Mouse (Mus musculus): Measurements from ENCODE around the gene Nmnat1.

The Nmnat1 gene

DNA sequence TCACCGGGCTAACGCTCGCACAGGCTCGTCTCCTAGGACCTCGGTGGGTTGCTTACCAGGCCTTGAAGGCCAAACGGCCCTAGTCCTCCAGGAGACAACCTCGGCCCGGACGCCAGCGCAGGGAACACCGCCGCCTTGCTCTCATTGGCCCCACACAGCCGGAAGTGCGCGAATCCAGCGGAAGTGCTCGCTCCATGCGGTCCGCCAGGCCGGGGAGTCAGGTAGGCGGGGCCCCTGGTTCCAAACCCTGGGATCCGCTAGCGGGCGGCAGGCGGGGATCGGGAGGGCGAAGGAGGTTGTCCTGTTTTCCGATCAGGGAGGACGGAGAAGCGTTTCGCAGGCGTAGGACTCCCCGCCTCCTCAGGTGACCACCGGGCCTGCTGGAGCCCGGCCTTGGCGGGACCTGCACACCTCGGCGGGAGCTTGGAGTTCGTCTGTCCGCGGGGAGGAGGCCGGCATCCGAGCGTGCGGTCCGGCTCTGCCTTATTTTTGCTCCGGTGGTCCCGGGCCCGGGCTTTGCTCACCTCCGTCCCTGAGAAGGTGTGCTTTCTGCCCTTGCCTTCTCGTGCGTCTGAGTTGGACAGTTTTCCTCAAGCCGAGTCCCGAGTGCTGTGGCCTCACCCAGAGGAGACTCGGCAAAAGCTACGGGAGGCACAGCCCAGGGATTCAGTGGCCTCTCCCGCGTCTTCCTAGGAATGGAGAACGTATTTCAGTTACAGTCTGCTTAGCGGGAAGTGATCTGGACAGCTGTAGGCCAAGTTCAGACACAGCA, at the start of gene Nmnat1, which contains the start of gene Lzic:
Gene Nmnat1, minus strand, starts transcription at position 150 of the 772 bp plus-strand sequence.
Gene Lzic, plus strand, starts transcription at position 177 of the 772 bp plus-strand sequence.
- peak; percentile 94 for DNase-seq (ENCODE audit: low spot score)

DNA sequence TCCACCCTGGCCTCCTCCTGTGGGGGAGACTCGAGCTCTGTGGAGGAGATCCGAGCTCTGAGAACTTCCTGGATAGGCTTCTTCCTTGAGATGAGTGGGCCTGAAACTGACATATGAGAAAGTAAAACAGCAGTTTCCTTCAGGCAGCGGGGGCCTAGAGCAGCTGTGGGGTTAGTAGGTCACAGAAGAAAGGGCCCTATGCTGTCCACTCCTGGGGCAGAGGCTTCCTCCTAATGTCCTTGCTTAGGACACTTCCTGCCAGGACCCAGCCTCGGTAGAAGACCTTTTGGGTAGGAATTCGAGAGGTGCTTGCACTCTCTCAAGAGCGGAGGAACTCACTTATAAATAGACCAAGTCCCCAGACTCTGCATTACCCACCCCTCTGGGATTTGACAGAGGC, 44.7 kb upstream of the Nmnat1 start:
- no peak for DNase-seq (ENCODE audit: low spot score)

DNA sequence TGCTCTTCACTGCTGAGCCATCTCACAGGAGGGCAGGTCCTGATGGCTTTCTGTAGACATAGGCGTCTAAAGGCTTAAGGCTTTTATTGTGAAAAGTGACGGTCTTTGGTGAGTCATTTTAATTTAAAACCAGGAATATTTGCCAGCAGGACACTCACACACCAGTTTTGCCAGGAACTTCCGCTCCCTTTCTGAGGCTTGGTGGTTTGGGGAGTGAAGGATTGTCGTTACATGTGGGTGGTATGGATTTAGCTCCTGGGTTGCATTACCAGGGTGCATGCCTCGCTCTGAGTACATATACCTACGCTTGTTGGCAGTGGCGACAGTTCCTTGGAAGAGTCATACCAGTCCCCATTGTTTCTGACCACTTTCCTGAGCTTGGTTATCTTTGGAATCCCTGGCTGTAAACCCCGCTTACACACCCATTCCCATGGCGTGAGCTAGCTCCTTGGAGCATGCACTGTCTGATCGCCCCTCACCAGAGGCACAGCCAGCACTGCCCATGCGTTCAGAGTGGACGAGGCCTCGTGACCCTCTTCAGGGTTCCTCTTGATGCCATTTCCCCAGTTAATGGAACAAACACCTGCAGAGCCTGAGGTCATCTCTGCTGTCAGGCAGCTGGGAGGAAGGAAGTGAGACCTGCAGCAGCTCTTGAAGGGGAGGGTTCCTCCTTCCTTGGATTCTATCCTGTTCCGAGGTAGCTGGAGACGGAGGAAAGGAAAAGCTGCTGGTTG, 42.8 kb upstream of the Nmnat1 start:
- peak; percentile 24 for DNase-seq (ENCODE audit: low spot score)

DNA sequence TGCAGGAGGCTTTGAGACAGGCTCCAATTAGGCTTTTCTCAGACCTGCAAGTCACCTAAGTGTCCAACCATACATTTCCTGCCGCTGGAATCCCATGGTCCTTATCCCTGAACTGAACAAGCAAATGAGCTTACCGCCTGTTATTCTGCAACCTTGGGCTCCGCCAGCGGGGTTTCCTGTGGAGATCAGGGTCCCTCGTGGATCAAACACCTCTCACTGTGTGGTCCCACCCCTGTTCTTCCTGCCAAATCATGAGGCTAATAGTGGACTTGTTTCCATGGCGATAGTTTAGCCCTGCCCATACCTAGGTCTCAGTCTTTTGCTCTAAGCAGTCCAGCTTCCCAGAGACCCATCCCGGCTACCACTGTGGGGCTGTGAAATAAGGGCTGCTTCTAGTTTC, 41.3 kb upstream of the Nmnat1 start:
- DNase-seq (ENCODE audit: low spot score), result no peak

DNA sequence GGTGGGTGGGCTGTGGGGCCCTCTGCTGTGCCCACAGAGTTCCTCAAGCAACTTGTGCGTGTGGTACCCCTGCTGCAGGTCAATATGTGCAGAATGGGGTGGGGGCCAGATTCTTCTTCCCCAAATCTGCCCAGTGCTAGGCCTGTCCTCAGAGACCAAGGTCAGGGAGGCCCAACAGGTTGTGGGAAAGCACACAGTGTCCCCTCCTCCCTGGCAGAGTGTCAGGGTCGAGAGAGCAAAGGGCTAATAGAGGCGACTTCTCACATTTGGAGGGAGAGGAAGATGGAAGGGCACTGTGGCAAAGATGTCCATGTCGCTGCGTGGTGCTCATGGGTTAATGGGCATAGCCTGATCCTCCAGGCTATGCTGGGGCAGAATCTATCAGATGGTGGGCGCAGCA, 40.8 kb upstream of the Nmnat1 start:
- no peak for DNase-seq (ENCODE audit: low spot score)

DNA sequence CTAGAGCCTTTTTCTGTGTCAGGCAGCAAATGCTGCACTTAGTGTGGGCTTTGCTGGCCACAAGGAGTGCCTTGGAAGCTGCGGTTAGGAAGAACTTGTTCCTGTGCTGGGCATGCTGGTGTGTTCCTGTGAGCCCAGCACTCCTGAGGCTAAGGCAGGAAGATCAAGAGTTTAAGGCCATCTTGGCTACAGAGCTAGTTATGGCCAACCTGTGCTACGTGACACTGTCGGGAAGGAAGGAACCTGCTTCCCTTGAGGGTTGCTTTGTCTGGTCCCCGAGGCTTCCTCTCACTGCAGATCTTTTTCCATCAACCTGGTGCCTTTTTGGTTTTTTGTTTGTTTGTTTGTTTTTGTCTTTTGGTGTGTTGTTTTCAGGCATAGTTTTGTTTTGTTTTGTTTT, 40.2 kb upstream of the Nmnat1 start:
- no peak for DNase-seq (ENCODE audit: low spot score)

DNA sequence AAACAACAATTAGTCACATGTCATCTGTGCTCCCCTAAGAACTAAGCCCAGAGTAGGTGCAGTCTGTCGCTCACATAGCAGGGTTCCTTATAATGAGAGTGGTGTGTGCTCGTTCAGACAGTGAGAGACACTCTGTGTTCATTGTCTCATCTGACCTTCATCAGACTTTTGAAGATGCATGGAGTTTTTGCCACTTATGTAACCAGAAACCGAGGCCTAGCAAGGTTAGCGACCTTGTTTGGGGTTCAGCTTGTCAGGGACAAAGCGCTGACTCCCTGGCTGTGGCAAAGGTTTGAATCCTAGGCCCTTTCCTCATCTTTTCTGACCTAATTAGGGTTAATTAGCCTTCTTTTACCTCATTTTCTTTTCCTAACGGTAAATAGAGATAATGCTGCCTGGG, 39.0 kb upstream of the Nmnat1 start:
- no peak for DNase-seq (ENCODE audit: low spot score)

DNA sequence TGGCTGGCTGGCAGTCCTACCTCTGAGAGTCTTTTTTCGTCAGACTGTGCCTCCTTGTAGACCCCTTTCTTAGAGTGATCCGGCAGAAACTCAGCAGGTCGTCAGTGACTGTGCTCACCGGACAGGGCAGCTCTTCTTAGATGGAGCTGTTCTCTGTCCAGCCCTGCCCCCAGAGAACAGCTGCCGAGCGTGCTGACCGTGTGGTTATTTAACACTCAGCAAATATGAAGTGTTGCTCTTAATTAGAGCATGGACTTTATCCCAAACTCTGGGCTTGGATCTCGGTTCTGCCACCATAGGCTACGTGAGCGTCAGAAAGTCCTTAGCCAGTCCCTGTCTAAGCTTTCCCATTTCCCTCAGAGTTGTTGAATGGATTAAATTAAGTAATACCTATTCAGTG, 36.3 kb upstream of the Nmnat1 start:
- DNase-seq (ENCODE audit: low spot score), result no peak

DNA sequence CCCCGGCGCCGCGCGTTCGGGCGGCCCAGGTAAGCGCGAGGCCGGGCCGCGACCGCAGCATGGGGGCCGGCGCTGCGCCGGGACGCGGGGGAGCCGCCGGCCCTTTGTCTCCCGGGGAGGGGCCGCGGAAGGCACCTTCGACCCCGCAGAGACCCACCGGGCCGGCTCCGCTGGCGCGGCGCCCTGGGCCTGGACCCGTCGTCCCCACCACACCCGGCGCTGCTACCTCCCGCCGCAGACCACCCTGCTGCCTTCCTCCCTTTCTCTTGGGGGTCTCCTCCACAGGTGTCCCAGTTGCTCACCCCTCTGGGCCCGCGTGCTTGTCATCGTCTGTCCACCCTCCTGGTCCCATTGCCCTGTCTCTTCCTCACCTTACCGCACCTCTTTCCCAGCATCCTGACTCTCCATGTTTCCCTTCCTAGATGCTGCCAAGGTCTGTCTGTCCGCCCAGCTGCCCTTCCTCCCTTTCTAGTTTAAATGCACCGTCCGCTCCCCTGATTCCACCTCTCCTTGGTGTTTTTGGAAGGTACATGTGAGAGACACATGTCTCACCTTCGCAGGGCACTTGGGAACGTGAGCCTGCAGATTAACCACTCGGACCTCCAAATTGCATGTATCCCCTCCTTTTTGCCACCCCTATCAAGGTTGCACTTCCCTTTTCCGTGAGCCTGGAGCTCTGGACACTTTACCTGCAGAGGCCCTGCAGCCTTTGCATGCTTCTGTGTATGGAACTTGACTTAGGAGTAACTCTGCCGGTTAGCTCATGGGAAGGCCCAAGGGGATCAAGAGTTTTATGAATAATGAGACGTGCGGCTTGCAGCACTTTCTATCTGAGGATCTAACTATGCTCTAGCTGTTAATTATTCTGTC, 33.6 kb upstream of the Nmnat1 start:
- DNase-seq (ENCODE audit: low spot score), result no peak

DNA sequence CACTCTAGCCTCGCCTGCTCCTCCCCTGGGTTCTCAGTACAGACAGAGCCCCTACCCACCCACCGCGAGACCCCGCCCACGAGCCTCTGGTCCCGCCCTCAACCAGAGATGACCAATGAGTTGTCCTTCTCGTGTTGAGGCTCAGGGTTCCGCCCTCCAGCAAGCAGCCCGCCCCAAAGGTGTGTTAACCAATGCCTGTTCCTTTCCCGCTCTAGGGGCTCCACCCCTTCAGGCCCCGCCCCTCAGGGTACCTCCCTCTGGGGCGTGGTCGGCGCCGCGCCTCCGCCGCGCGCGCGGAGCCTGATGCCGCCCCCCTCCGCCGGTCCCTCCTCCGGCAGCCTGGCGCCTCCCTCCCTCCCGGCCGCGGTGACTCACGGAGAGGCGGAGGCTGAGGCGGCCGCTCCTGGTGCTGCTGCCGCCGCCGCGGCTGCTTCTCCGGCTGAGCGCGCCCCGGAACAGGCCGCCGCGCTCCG, 32.9 kb upstream of the Nmnat1 start, which contains the start of gene Ctnnbip1:
Gene Ctnnbip1, plus strand, starts transcription at position 369 of the 473 bp plus-strand sequence.
- peak; percentile 96 for DNase-seq (ENCODE audit: low spot score)

DNA sequence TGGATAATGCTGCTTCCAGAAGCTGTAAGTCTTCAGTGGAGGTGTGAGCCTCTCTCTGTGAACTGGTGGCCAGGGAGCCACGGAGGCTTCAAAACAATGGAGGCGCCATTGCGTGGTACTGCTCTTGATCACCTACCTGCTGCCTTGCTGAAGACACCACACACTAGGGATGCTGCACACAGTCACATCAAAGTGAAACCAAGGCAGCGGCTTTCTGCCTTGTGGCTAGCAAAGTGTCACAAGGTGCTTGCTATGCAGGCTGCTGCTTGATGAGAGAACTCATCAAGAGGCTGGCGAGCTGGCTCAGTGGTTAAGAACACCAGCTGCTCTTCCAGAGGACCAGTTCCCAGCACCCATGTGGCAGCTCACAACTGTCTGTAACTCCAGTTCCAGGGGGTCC, 30.7 kb upstream of the Nmnat1 start:
- no peak for DNase-seq (ENCODE audit: low spot score)

DNA sequence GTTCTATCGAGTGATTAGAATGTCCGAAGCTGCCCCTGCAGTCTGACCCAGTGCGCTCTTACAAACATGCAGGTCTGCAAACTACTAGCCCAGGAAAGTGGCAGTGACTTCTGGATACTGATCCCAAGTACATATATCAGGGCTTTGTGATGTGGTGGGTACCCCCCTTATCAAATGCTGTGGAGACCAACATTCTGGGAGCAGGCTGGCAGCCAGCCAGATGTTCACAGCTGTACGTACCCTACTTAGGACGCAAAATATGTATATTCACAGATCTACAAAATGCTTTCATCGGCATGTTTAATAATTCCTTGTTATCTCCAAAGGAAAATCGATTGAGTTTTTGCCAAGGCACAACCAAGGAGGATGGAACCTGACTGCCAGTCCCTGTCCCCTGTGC, 27.1 kb upstream of the Nmnat1 start:
- DNase-seq (ENCODE audit: low spot score), result no peak

DNA sequence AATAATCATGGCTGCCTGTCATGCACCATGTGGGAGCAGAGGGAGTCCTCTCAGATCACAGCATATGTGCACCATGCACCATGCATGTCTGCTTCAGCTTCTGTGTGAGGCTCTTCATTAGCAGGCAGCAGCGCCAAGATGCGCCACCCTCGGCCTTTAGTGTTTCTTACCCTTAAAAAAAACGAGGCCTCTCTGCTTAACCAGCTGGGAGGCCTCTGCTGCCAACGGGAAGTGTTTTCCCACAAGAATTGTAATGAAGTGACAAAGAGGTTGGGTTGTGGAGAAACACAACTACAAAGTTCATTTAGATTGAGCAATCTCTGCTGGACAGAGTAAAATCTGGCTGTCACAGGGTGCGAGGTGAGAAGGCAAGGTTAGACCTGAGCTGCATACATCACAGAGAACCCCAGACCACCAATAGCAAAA, 26.2 kb upstream of the Nmnat1 start:
- DNase-seq (ENCODE audit: low spot score), result peak; percentile 73

DNA sequence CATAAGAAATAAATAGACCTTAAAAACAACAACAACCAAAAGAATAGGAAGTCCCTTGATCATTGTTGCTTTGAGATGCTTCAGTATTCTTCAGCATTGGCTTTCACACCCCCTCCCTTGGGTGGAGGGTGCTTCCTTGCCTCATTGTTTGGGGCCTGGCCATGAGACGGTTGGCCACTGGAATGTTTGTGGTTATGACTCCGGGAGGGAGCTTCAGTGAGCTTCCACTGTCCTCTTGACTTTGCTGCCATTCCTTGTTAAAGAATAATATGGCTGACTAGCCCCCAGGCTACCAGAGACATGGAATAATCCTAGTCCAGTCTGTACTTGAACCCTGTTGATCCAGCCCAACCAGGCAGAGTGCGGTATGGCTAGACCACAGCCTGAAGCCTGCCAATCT, 21.9 kb upstream of the Nmnat1 start:
- DNase-seq (ENCODE audit: low spot score), result no peak

DNA sequence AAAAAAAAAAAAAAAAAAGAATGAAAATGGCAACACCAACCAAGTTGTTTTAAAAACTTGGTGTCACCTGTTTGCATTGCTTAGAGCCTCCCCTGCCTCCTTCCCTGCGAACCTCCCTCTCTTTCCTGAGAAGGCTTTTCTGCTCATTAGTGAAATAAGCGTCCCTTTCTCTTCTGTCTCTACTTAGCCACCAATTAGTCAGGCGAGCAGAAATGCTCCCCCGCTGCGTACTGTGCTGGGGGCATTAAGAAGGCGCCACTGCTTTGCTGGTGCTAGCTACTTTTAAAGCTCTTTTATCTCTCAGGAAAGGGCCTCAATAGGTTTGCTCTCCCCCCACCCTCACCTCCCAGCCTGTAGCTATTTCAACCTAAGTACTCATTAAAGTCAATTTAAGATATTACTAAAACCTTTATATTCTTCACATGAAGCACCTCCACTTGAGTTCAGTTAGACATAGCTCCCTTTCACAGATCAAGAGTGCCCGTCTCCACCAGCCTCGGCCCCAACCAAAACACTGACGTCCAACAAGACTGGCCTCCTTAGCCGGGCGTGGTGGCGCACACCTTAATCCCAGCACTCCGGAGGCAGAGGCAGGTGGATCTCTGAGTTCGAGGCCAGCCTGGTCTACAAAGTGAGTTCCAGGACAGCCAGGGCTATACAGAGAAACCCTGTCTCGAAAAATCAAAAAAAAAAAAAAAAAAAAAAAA, 20.4 kb upstream of the Nmnat1 start:
- DNase-seq (ENCODE audit: low spot score), result no peak

DNA sequence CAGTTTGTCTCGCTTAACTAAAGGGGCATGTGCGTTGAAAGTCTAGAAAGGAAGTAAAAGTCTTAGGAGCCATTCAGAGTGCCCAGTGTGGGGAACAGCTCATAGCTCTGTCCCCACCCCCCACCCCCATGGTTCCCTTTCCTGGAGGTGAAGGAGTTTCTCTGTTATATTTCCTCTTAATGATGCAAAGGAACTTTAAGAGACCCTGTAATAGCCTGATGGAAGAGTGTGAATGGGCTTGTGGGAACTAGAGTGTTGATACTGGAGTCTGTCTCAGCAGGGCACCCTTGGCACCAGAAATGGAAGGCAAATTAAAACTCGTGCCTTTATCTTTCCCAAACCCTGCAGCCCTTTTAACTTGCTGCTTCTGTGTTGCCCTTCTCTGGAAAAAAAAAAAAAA, 19.9 kb upstream of the Nmnat1 start:
- DNase-seq (ENCODE audit: low spot score), result no peak

DNA sequence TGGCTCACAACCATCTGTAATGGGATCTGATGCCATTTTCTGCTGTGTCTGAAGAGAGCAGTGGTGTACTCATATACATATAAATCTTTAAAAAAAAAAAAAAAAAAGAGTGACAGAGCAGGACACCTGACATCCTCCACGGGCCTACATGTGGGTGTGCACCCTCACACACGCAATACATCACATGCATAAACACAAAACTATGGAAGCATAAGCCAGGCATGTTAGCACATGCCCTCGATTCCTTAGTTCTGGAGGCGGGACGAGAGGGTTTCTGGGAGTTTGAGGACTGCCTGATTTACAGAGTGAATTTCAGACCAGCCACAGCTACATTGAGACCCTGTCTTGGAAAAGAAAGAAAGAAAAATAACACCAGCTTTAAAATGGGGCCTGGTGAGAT, 19.4 kb upstream of the Nmnat1 start:
- DNase-seq (ENCODE audit: low spot score), result no peak

DNA sequence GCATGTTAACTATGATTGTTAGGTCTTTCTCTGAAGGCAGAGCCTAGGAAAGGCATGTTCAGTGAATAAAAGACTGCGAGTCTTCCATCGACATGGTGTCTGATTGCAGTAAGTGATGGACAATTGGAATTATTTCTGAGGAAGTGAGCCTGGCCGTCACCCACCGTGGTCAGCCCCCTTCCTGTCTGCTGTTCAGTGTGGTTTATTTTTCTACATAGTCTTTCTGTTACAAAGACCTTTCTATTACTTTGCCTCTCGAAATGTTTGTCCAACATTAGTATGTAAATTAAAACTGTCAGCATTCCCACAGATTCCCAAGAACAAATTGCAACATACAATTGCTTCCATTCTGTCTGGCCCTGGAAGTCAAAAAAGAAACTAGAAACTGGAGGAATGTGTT, 14.8 kb upstream of the Nmnat1 start:
- DNase-seq (ENCODE audit: low spot score), result peak; percentile 68

DNA sequence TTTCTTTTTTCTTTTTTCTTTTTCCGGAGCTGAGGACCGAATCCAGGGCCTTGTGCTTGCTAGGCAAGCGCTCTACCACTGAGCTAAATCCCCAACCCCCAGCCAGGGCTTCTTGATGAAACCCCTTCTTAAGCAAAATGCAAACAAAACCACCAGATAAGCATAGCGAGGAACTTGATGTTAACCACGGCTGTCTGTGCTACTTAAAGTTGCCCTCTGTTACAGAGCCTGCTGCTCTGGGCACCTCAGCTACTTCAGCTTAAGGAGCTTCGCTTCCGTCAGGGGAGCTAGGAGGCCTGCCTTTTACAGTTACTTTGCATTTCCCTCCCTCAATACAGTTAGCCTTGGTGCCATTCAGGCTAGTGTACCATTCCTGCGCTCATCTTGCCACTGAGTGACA, 13.9 kb upstream of the Nmnat1 start:
- no peak for DNase-seq (ENCODE audit: low spot score)

DNA sequence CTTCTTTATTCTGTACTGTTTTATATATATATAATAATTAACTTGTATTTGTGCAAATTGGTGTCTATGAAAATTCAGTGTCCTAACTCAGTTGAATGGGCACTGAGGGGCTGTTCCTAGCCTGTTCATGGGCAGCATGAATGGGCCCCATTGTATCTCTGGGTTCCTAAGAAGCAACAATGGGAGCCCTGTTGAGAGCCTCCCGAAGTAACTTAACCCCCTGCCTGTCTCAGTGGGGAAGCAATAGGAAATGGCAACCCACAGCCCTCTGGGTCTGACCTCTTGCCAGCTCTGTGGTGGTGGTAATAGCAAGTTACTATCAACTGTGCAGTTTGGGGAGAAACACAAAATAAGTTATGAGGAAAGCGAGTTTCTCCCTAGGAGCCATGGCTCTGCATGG, 11.6 kb upstream of the Nmnat1 start:
- DNase-seq (ENCODE audit: low spot score), result no peak

DNA sequence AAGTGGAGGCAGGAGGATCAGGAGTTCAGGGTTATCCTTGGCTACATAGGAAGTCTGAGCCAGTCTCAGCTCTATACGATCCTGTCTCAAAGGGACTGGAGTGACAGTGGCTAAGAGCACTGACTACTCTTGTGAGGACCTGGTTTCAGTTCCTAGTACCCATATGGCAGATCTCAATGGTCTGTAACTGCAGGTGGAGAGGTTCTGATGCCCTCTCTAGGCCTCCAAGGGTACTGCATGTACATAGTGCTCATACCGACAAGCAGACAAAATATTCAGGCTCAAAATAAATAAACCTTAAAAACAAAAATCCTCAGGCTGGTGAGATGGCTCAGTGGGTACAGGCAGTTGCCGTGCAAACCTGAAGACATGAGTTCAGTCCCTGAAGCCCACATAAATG, 6.1 kb upstream of the Nmnat1 start:
- DNase-seq (ENCODE audit: low spot score), result no peak

Measured in adipocyte (in vitro differentiated cells).